19 mouse cellular contexts compared by ENCODE assay signal in the genomic region with DNA sequence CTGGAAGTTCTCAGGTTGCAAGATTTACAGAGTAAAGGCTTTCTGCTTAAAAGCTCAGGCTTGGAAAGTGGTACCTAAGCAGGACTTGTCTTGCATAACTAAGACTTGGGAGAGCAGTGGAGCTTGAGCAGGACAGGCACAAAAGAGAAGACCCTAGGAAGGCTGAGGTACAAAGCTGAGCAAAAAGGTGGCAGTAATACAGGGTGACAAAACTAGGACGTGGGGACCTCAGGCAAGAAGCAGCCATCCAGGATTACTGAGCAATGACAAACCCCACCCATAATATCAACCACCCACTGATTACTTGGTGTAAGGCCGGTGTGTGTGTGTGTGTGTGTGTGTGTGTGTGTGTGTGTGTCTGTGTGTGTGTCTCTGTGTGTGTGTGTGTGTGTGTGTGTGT.
DNase-seq lines count a peak whose midpoint lies in the region; ATAC-seq lines count a peak whose summit lies in the region.
"Had no signal": no experiment of that assay in that cellular context is flagged by ENCODE, and none has a peak within 500 bp of the region (broad histone marks: within the 10 kb centered on the region; RNA-seq: fewer than 3 reads in every experiment).

No protein-coding gene starts in this region.

- H3K4me1 ChIP-seq in limb, embryonic 11.5 days (ENCODE audit: control insufficient read depth, insufficient read depth, low read length): 0 out of 2 replicates have a peak, but pooled peaks cover 2% of the 10 kb centered on the region
- peaks cover 21% of the 10 kb centered on the region for H3K4me1 ChIP-seq in limb, embryonic 10.5 days
- H3K4me1 ChIP-seq: forebrain, embryonic 13.5 days had no signal

- H3K4me2 ChIP-seq in limb, embryonic 11.5 days (ENCODE audit: low read depth, severe bottlenecking): no peak overlapping the region
- H3K4me2 ChIP-seq: embryonic facial prominence, embryonic 13.5 days; forebrain, embryonic 13.5 days; forebrain, embryonic 15.5 days had no signal

- DNase-seq in limb, embryonic 11.5 days (ENCODE audit: low spot score): peak; percentile 13
- no peak for DNase-seq in limb, embryonic 10.5 days (ENCODE audit: low spot score)
- peak; percentile 72 for DNase-seq in retina, embryonic 14.5 days (ENCODE audit: low spot score)
- DNase-seq in thymus, postnatal 25 days: no peak
- no peak for DNase-seq in layer of hippocampus, postnatal 14 days (ENCODE audit: low spot score in 2 of 2)
- DNase-seq: adrenal gland, adult 8-10 months; adrenal gland, postnatal 14 days; adrenal gland, postnatal 36 days; cerebellum, adult 11-12 months; cerebellum, adult 2 months; cerebellum, adult 9-10 months; cerebellum, postnatal 10 days; cerebellum, postnatal 25 days; forebrain, postnatal 0 days had no signal

- no peak overlapping the region for H3K4me3 ChIP-seq in limb, embryonic 11.5 days (ENCODE audit: low read depth, low read length)
- no peak overlapping the region for H3K4me3 ChIP-seq in limb, embryonic 10.5 days
- H3K4me3 ChIP-seq: embryonic facial prominence, embryonic 13.5 days; forebrain, embryonic 13.5 days; forebrain, embryonic 15.5 days had no signal

- no peak overlapping the region for H3K27ac ChIP-seq in limb, embryonic 11.5 days (replicated peaks; ENCODE audit: low read depth, low read length)
- no peak overlapping the region for H3K27ac ChIP-seq in limb, embryonic 10.5 days
- H3K27ac ChIP-seq: embryonic facial prominence, embryonic 13.5 days; forebrain, embryonic 13.5 days; forebrain, embryonic 15.5 days had no signal

- ATAC-seq in limb, embryonic 11.5 days (ENCODE audit: insufficient number of reproducible peaks, low FRiP score, low TSS enrichment, low read depth): no peak
- ATAC-seq: activated CD4-positive, CD25-positive, alpha-beta regulatory T cell, adult 4 months; forebrain, embryonic 13.5 days; forebrain, embryonic 15.5 days; forebrain, postnatal 0 days; Patski had no signal

- H3K27me3 ChIP-seq in limb, embryonic 11.5 days (ENCODE audit: control insufficient read depth, insufficient read depth, low read length): no peaks in the 10 kb centered on the region
- H3K27me3 ChIP-seq in limb, embryonic 10.5 days (ENCODE audit: low read depth, poor library complexity, severe bottlenecking): no peaks in the 10 kb centered on the region
- H3K27me3 ChIP-seq: embryonic facial prominence, embryonic 13.5 days; forebrain, embryonic 13.5 days; forebrain, embryonic 15.5 days had no signal

- 83% methylated on average over 2 of the region's 2 CpGs for WGBS in limb, embryonic 11.5 days
- 79% methylated on average over 2 of the region's 2 CpGs for WGBS in limb, embryonic 10.5 days

- H3K36me3 ChIP-seq in limb, embryonic 11.5 days (ENCODE audit: control insufficient read depth, insufficient read depth, low read length): no peaks in the 10 kb centered on the region
- H3K36me3 ChIP-seq in limb, embryonic 10.5 days: no peaks in the 10 kb centered on the region
- H3K36me3 ChIP-seq: embryonic facial prominence, embryonic 13.5 days; forebrain, embryonic 15.5 days had no signal

- no peak overlapping the region for H3K9ac ChIP-seq in limb, embryonic 11.5 days (ENCODE audit: low read length)
- H3K9ac ChIP-seq: embryonic facial prominence, embryonic 13.5 days; forebrain, embryonic 13.5 days; forebrain, embryonic 15.5 days; forebrain, postnatal 0 days had no signal

- no peaks in the 10 kb centered on the region for H3K9me3 ChIP-seq in limb, embryonic 11.5 days (ENCODE audit: control insufficient read depth, low read length)
- H3K9me3 ChIP-seq in limb, embryonic 10.5 days (replicated peaks): no peaks in the 10 kb centered on the region
- H3K9me3 ChIP-seq: embryonic facial prominence, embryonic 13.5 days; forebrain, embryonic 13.5 days; forebrain, embryonic 15.5 days had no signal

Comparison
In these comparisons a context has a peak if more than half of its experiments do, and no peak if none do; other contexts are left out.
1. DNase-seq: peak in limb, embryonic 11.5 days (single experiment) and retina, embryonic 14.5 days (single experiment); none in limb, embryonic 10.5 days (single experiment), thymus, postnatal 25 days (single experiment) and layer of hippocampus, postnatal 14 days (0 of 2).